7 mouse cellular contexts compared by ENCODE assay signal in genomic region chr17:69879958-69880357, GRCm38 (mm10).
DNase-seq lines count a peak whose midpoint lies in the region; ATAC-seq and TF ChIP-seq lines count a peak whose summit lies in the region.
"Not testable (repeated sequence)": the region's sequence is repeated elsewhere in the genome, so short reads cannot be mapped to it uniquely, and the experiment has no call there.

No protein-coding gene starts in this region.

- not testable (repeated sequence) for ATAC-seq in forebrain, postnatal 0 days
- peak; percentile 74 for ATAC-seq in limb, embryonic 14.5 days (ENCODE audit: low FRiP score, low read depth)

- H3K36me3 ChIP-seq in forebrain, postnatal 0 days (ENCODE audit: insufficient read depth); limb, embryonic 14.5 days (ENCODE audit: control insufficient read depth, insufficient read depth, low read length): not testable (repeated sequence)

- not testable (repeated sequence) for H3K4me2 ChIP-seq in forebrain, postnatal 0 days (ENCODE audit: low read depth); limb, embryonic 14.5 days (replicated peaks; ENCODE audit: low read depth, low read length, severe bottlenecking)

- not testable (repeated sequence) for H3K27me3 ChIP-seq in forebrain, postnatal 0 days (ENCODE audit: insufficient read depth, low read length); limb, embryonic 14.5 days (ENCODE audit: control insufficient read depth, insufficient read depth, low read length)

- H3K9me3 ChIP-seq in forebrain, postnatal 0 days (ENCODE audit: low read length); limb, embryonic 14.5 days (ENCODE audit: control insufficient read depth, low read length): not testable (repeated sequence)

- TF ChIP-seq POLR2A in limb, embryonic 14.5 days (IDR thresholded peaks at IDR 0.05; ENCODE audit: borderline replicate concordance, extremely low read depth, insufficient read depth, insufficient read length), result not testable (repeated sequence)

- not testable (repeated sequence) for H3K9ac ChIP-seq in forebrain, postnatal 0 days; limb, embryonic 14.5 days (ENCODE audit: low read depth, low read length, severe bottlenecking)

- not testable (repeated sequence) for H3K4me1 ChIP-seq in forebrain, postnatal 0 days (ENCODE audit: insufficient read depth); limb, embryonic 14.5 days (ENCODE audit: control insufficient read depth, insufficient read depth, low read length)

- WGBS in forebrain, postnatal 0 days, result 58% methylated on average over 8 of the region's 8 CpGs
- WGBS in limb, embryonic 14.5 days, result 72% methylated on average over 8 of the region's 8 CpGs

- not testable (repeated sequence) for H3K4me3 ChIP-seq in forebrain, postnatal 0 days (ENCODE audit: low read depth, low read length); limb, embryonic 14.5 days (replicated peaks; ENCODE audit: low read length)

- DNase-seq in cerebellum, adult 11 months, result peak; percentile 1
- DNase-seq in cerebellum, postnatal 14 days, result peak; percentile 70 to 81
- peak; percentile 49 for DNase-seq in forebrain, postnatal 0 days
- DNase-seq in gastrocnemius, postnatal 25 days, result peak; percentile 24
- peak; percentile 6 to 38 for DNase-seq in kidney, postnatal 25 days
- DNase-seq in limb, embryonic 14.5 days (ENCODE audit: low spot score), result peak; percentile 42
- peak; percentile 14 for DNase-seq in retina, postnatal 7 days (ENCODE audit: low read depth, low spot score)

- TF ChIP-seq CTCF in forebrain, postnatal 0 days (IDR thresholded peaks at IDR 0.05; ENCODE audit: low read depth), result not testable (repeated sequence)

- H3K27ac ChIP-seq in forebrain, postnatal 0 days (ENCODE audit: low read depth, low read length); limb, embryonic 14.5 days (replicated peaks; ENCODE audit: low read depth, low read length): not testable (repeated sequence)

Comparison
In these comparisons a context has a peak if more than half of its experiments do, and no peak if none do; other contexts are left out.
1. DNase-seq: peak in every context shown above with its lines; median percentile 76 in cerebellum, postnatal 14 days; 49 in forebrain, postnatal 0 days; 42 in limb, embryonic 14.5 days; 24 in gastrocnemius, postnatal 25 days; 22 in kidney, postnatal 25 days; 14 in retina, postnatal 7 days; 1 in cerebellum, adult 11 months.